Mouse (Mus musculus) embryonic facial prominence, embryonic 15.5 days (tissue): ENCODE results near the gene Xkr8. TPM values are rescaled to one million over a fixed set of nuclear protein-coding genes. Genes with fewer than 3 reads are reported as not detected.

Experiments
- ATAC-seq: fragments of 200-750 bp; cut with Nextera tagmentation; 2 replicates; pipeline ENCODE4 v1.8.0; 2017; ENCODE audit warnings: low read depth, moderate TSS enrichment; ENCODE audit not compliant: insufficient number of reproducible peaks, low FRiP score, low TSS enrichment
- H3K27ac ChIP-seq: fragments of 300-500 bp; sonication (generic); replicated peaks from 2 replicates; pipeline ENCODE4 v1.5.1; 2015; ENCODE audit warnings: mild to moderate bottlenecking, inconsistent platforms
- H3K27me3 ChIP-seq: fragments of 300-500 bp; sonication (generic); 2 replicates; pipeline ENCODE4 v1.6.1; 2015; ENCODE audit warnings: inconsistent platforms
- H3K36me3 ChIP-seq: fragments of 300-500 bp; sonication (generic); 2 replicates; pipeline ENCODE4 v1.6.1; 2015; ENCODE audit warnings: mild to moderate bottlenecking, inconsistent platforms
- H3K4me1 ChIP-seq: fragments of 300-500 bp; sonication (generic); 2 replicates; pipeline ENCODE4 v1.6.1; 2015; ENCODE audit warnings: inconsistent platforms
- H3K4me2 ChIP-seq: fragments of 300-500 bp; sonication (generic); replicated peaks from 2 replicates; pipeline ENCODE4 v1.6.1; 2015; ENCODE audit warnings: mild to moderate bottlenecking, inconsistent platforms
- H3K4me3 ChIP-seq: fragments of 300-500 bp; sonication (generic); replicated peaks from 2 replicates; pipeline ENCODE4 v1.5.1; 2015; ENCODE audit warnings: mild to moderate bottlenecking, inconsistent platforms
- H3K9ac ChIP-seq: fragments of 300-500 bp; sonication (generic); 2 replicates; pipeline ENCODE4 v1.6.1; 2015; ENCODE audit warnings: inconsistent platforms
- H3K9me3 ChIP-seq: fragments of 300-500 bp; sonication (generic); replicated peaks from 2 replicates; pipeline ENCODE4 v1.6.1; 2016; ENCODE audit warnings: inconsistent platforms
- WGBS: fragments of 180-500 bp; shearing (Covaris S2); methylation state at CpG from one replicate; pipeline ENCODE4 v1.1.7; 2015; 5-methylcytosine and 5-hydroxymethylcytosine counted together
- polyA plus RNA-seq: library from polyadenylated mRNA; unstranded; fragments of >200 nt; fragmentation: Nextera tagmentation; extraction: Ambion mirVana; gene quantifications from 2 replicates; pipeline ENCODE4 v1.2.1, GENCODE M21; 2015

Xkr8 gene
- polyA plus RNA-seq, 1 experiment from 2014 or later, result 5.7 TPM

GRCm38 (mm10) chr4:132735894-132736293, 3.5 kb upstream of the Xkr8 start:
- no peak for ATAC-seq
- Histone ChIP-seq H3K9ac (no peak overlapping the region), H3K27ac (no peak overlapping the region), H3K4me3 (no peak overlapping the region), H3K36me3 (no peaks in the 10 kb centered on the region), H3K4me1 (peaks cover 12% of the 10 kb centered on the region), H3K4me2 (no peak overlapping the region), H3K27me3 (no peaks in the 10 kb centered on the region), H3K9me3 (no peaks in the 10 kb centered on the region)
- 58% methylated on average over 3 of the region's 3 CpGs for WGBS

- H3K4me1 ChIP-seq, result peaks cover 12% of the 10 kb centered on the region
- no peak overlapping the region for H3K27ac ChIP-seq
- H3K4me2 ChIP-seq, result no peak overlapping the region
- no peak for ATAC-seq
- H3K4me3 ChIP-seq, result no peak overlapping the region
- H3K9me3 ChIP-seq, result no peaks in the 10 kb centered on the region
- no peak overlapping the region for H3K9ac ChIP-seq
- H3K36me3 ChIP-seq, result no peaks in the 10 kb centered on the region
- 81% methylated on average over 2 of the region's 2 CpGs for WGBS
- no peaks in the 10 kb centered on the region for H3K27me3 ChIP-seq
Measured at GRCm38 (mm10) chr4:132735389-132735788, 3.0 kb upstream of the Xkr8 start.

- ATAC-seq, result no peak
- H3K9ac ChIP-seq, result no peak overlapping the region
- no peak overlapping the region for H3K4me2 ChIP-seq
- H3K4me1 ChIP-seq, result peaks cover 12% of the 10 kb centered on the region
- no peak overlapping the region for H3K27ac ChIP-seq
- 90% methylated on average over 2 of the region's 2 CpGs for WGBS
- no peaks in the 10 kb centered on the region for H3K27me3 ChIP-seq
- H3K4me3 ChIP-seq, result no peak overlapping the region
- no peaks in the 10 kb centered on the region for H3K9me3 ChIP-seq
- H3K36me3 ChIP-seq, result no peaks in the 10 kb centered on the region
Measured at GRCm38 (mm10) chr4:132734766-132735165, 2.4 kb upstream of the Xkr8 start.

- H3K27me3 ChIP-seq, result no peaks in the 10 kb centered on the region
- H3K36me3 ChIP-seq, result no peaks in the 10 kb centered on the region
- H3K9ac ChIP-seq, result no peak overlapping the region
- no peaks in the 10 kb centered on the region for H3K9me3 ChIP-seq
- no peak overlapping the region for H3K27ac ChIP-seq
- ATAC-seq, result no peak
- no peak overlapping the region for H3K4me2 ChIP-seq
- peaks cover 12% of the 10 kb centered on the region for H3K4me1 ChIP-seq
- WGBS, result 92% methylated on average over 25 of the region's 25 CpGs
- no peak overlapping the region for H3K4me3 ChIP-seq
Measured at GRCm38 (mm10) chr4:132733071-132733770, 875 bp upstream of the Xkr8 start.

DNA sequence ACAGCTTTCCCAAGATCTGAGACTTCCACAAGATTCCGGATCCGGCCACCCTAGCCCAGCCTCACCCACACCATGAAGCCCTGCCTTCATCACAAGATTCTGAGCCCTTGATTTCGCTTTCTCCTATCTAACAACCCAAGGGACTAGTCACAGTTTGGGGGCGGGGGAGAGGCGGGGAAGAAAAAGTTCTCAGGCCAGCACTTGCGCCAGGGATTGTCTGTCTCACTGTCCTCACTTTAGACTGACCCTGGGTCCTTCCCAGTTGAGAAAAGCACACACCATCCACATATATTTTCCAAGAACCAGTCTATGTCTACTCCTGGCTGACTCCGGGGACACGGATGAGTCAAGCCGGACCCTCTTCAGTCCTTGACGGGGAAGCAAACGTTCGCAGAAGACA, 730 bp downstream of the Xkr8 start:
- H3K4me3 ChIP-seq, result peak overlapping the region; percentile 59
- peaks cover 12% of the 10 kb centered on the region for H3K4me1 ChIP-seq
- no peaks in the 10 kb centered on the region for H3K9me3 ChIP-seq
- no peaks in the 10 kb centered on the region for H3K27me3 ChIP-seq
- H3K9ac ChIP-seq, result no peak overlapping the region
- peak overlapping the region; percentile 45; the same call in 1 of the 2 replicates for H3K27ac ChIP-seq
- WGBS, result 46% methylated on average over 12 of the region's 12 CpGs
- no peaks in the 10 kb centered on the region for H3K36me3 ChIP-seq
- no peak for ATAC-seq
- H3K4me2 ChIP-seq, result peak overlapping the region; percentile 89

DNA sequence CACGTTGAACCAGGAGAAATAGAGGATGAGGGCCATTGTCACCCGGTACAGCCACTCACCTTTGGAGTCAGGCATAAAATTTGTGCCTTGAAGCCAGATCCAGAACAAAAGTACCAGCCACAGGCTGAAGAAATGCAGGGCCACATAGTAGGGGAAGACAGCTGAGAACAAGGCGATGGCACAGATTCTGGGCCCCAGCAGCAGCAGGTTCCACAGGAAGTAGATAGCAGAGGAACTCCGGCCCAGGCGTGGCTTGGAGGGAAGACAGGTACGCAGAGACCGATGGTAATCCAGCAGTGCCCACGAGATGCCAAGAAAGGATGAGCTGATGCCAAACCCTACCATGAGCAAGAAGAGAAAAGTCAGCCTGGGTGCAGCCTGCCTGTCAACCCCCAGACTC, 4.1 kb downstream of the Xkr8 start:
- Histone ChIP-seq H3K4me2 (no peak overlapping the region), H3K4me3 (no peak overlapping the region), H3K36me3 (peaks cover 22% of the 10 kb centered on the region), H3K27ac (no peak overlapping the region), H3K4me1 (peaks cover 12% of the 10 kb centered on the region), H3K9me3 (no peaks in the 10 kb centered on the region), H3K27me3 (no peaks in the 10 kb centered on the region), H3K9ac (no peak overlapping the region)
- ATAC-seq, result no peak
- WGBS, result 86% methylated on average over 8 of the region's 8 CpGs

GRCm38 (mm10) chr4:132718251-132718650, 14.1 kb downstream of the Xkr8 start:
- Histone ChIP-seq H3K27ac (no peak overlapping the region), H3K4me1 (no peaks in the 10 kb centered on the region), H3K9ac (no peak overlapping the region), H3K36me3 (peaks cover 62% of the 10 kb centered on the region), H3K4me3 (no peak overlapping the region), H3K4me2 (no peak overlapping the region), H3K27me3 (no peaks in the 10 kb centered on the region), H3K9me3 (no peaks in the 10 kb centered on the region)
- no peak for ATAC-seq
- 95% methylated on average over 1 of the region's 1 CpGs for WGBS

DNA sequence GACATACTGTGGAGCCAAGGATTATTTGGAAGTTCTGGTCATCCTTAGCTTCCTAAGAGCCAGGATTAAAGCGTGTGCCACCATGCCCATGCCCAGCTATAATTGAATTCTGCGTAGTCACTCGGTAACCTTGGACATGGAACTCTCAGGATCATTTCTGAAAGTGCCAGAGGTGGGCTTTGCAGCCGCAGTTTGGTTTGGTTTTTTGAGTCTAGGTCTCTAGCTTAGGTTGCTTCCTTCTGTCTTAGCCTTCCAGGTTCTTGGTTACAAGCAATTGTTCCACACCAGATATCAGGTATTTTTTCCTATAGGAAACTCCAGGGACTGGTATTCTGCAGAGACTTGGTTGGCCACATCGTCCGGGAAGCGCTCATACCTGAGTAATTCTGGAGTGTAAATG, 19.2 kb downstream of the Xkr8 start:
- Histone ChIP-seq H3K27me3 (no peaks in the 10 kb centered on the region), H3K9ac (no peak overlapping the region), H3K4me2 (no peak overlapping the region), H3K9me3 (no peaks in the 10 kb centered on the region), H3K4me1 (no peaks in the 10 kb centered on the region), H3K27ac (no peak overlapping the region), H3K36me3 (peaks cover 68% of the 10 kb centered on the region), H3K4me3 (no peak overlapping the region)
- 96% methylated on average over 7 of the region's 7 CpGs for WGBS
- no peak for ATAC-seq

DNA sequence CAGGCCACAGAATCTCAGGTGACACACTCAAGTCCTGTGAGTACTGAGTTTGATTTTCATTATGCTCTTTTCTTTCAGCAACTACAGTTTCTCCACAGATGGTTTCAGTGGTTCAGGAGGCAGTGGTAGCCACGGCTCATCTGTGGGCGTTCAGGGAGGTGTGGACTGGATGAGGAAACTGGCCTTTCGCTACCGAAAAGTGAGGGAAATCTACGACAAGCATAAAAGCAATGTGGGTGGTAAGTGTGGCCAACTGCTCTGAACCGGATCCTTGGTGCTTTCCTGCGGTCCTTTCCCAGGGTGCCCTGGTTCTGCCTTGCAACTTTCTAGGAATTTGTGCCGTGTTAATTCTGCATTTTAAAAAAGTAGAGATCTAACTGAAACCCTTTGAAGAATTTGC, 25.5 kb downstream of the Xkr8 start:
- H3K9ac ChIP-seq, result no peak overlapping the region
- WGBS, result 94% methylated on average over 8 of the region's 8 CpGs
- H3K9me3 ChIP-seq, result no peaks in the 10 kb centered on the region
- H3K4me2 ChIP-seq, result no peak overlapping the region
- ATAC-seq, result no peak
- no peak overlapping the region for H3K27ac ChIP-seq
- no peak overlapping the region for H3K4me3 ChIP-seq
- H3K4me1 ChIP-seq, result no peaks in the 10 kb centered on the region
- peaks cover 78% of the 10 kb centered on the region for H3K36me3 ChIP-seq
- H3K27me3 ChIP-seq, result no peaks in the 10 kb centered on the region

DNA sequence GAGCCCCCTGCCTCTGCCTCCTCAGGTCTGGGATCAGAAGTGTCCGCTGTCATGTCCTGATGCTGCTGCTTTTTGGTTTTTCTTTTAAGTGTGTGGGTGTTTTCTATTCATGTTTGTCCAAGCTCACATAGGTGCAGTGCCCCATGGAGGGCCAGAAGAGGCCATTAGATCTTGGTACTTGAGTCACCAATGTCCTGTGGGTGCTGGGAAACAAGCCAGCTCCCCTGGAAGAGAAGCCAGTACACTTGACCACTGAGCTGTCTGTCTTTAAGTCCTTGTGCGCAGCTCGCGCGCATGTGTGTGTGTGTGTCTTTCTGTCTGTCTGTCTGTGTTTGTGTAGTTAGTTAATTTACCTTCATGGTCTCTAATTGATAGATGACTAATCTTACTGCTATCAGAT, 30.3 kb downstream of the Xkr8 start:
- H3K36me3 ChIP-seq, result peaks cover 71% of the 10 kb centered on the region
- H3K27me3 ChIP-seq, result no peaks in the 10 kb centered on the region
- H3K4me3 ChIP-seq, result no peak overlapping the region
- no peak overlapping the region for H3K27ac ChIP-seq
- H3K9ac ChIP-seq, result no peak overlapping the region
- no peaks in the 10 kb centered on the region for H3K9me3 ChIP-seq
- WGBS, result 98% methylated on average over 5 of the region's 5 CpGs
- no peak overlapping the region for H3K4me2 ChIP-seq
- no peak for ATAC-seq
- no peaks in the 10 kb centered on the region for H3K4me1 ChIP-seq

GRCm38 (mm10) chr4:132693366-132693765, 39.0 kb downstream of the Xkr8 start:
- WGBS, result 88% methylated on average over 3 of the region's 3 CpGs
- H3K27me3 ChIP-seq, result no peaks in the 10 kb centered on the region
- H3K27ac ChIP-seq, result no peak overlapping the region
- H3K4me3 ChIP-seq, result no peak overlapping the region
- no peak overlapping the region for H3K9ac ChIP-seq
- no peaks in the 10 kb centered on the region for H3K4me1 ChIP-seq
- peaks cover 50% of the 10 kb centered on the region for H3K36me3 ChIP-seq
- no peaks in the 10 kb centered on the region for H3K9me3 ChIP-seq
- H3K4me2 ChIP-seq, result no peak overlapping the region
- no peak for ATAC-seq

DNA sequence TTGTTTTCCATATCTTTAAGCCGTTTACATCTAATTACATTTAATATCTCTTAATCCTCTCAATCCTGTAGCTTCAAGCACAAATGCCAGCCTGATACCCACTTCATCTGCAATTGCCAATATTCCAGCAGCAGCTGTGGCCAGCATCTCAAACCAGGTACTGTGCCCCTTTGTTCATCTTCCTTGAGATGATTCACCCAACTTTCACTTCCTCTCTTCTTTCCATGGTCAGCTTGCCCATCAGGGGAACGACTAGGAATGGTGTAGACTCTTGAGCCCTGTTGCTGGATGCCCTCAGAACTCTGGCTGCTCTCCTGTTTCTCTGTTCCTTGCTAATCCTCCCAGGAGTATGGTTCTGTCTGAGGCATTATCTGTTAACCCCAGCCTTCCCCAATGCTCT, 42.7 kb downstream of the Xkr8 start:
- WGBS, result 69% methylated on average over 2 of the region's 2 CpGs
- H3K27ac ChIP-seq, result no peak overlapping the region
- no peaks in the 10 kb centered on the region for H3K27me3 ChIP-seq
- no peak overlapping the region for H3K9ac ChIP-seq
- H3K9me3 ChIP-seq, result no peaks in the 10 kb centered on the region
- no peak overlapping the region for H3K4me2 ChIP-seq
- H3K4me1 ChIP-seq, result no peaks in the 10 kb centered on the region
- no peak overlapping the region for H3K4me3 ChIP-seq
- no peak for ATAC-seq
- peaks cover 38% of the 10 kb centered on the region for H3K36me3 ChIP-seq
